Mouse (Mus musculus): ENCODE results near the gene 1700012B09Rik.

Gene 1700012B09Rik

GRCm38 (mm10) chr9:14770803-14771471, at the start of gene 1700012B09Rik:
Gene 1700012B09Rik (minus strand): TSS chr9:14771030.
- DNase-seq (ENCODE audit: low spot score) = no peak

GRCm38 (mm10) chr9:14810111-14810510, 39.3 kb upstream of the 1700012B09Rik start:
- no peak for DNase-seq (ENCODE audit: low spot score)

GRCm38 (mm10) chr9:14806786-14807185, 36.0 kb upstream of the 1700012B09Rik start:
- DNase-seq (ENCODE audit: low spot score) = no peak

GRCm38 (mm10) chr9:14805714-14806113, 34.9 kb upstream of the 1700012B09Rik start:
- no peak for DNase-seq (ENCODE audit: low spot score)

- DNase-seq (ENCODE audit: low spot score) = no peak
These were observed 16.5 kb upstream of the 1700012B09Rik start for GRCm38 (mm10) chr9:14787356-14787755.

- DNase-seq (ENCODE audit: low spot score) = peak; percentile 93
These were observed 13.5 kb upstream of the 1700012B09Rik start, which contains the start of the genes Mre11a and Ankrd49 for GRCm38 (mm10) chr9:14784039-14785002. Gene Mre11a (plus strand): TSS chr9:14784654. Gene Ankrd49 (minus strand): TSS chr9:14784856.

- peak; percentile 65 for DNase-seq (ENCODE audit: low spot score)
These were observed 7.5 kb upstream of the 1700012B09Rik start for GRCm38 (mm10) chr9:14778341-14778740.

- no peak for DNase-seq (ENCODE audit: low spot score)
These were observed 3.0 kb upstream of the 1700012B09Rik start for GRCm38 (mm10) chr9:14773813-14774212.

GRCm38 (mm10) chr9:14772074-14772473, 1.2 kb upstream of the 1700012B09Rik start:
- DNase-seq (ENCODE audit: low spot score) = no peak

GRCm38 (mm10) chr9:14769811-14770210, 1.0 kb downstream of the 1700012B09Rik start:
- no peak for DNase-seq (ENCODE audit: low spot score)

- DNase-seq (ENCODE audit: low spot score) = peak; percentile 51
These were observed 6.1 kb downstream of the 1700012B09Rik start for GRCm38 (mm10) chr9:14764765-14765164.

GRCm38 (mm10) chr9:14759261-14759660, 11.6 kb downstream of the 1700012B09Rik start:
- no peak for DNase-seq (ENCODE audit: low spot score)

- no peak for DNase-seq (ENCODE audit: low spot score)
These were observed 12.2 kb downstream of the 1700012B09Rik start for GRCm38 (mm10) chr9:14758590-14758989.

- no peak for DNase-seq (ENCODE audit: low spot score)
These were observed 16.4 kb downstream of the 1700012B09Rik start for GRCm38 (mm10) chr9:14754469-14754868.

- no peak for DNase-seq (ENCODE audit: low spot score)
These were observed 16.9 kb downstream of the 1700012B09Rik start for GRCm38 (mm10) chr9:14753947-14754346.

- DNase-seq (ENCODE audit: low spot score) = peak; percentile 75
These were observed 18.8 kb downstream of the 1700012B09Rik start, which contains the start of gene Fut4 for GRCm38 (mm10) chr9:14752001-14752522. Gene Fut4 (minus strand): TSS chr9:14752393.

- peak; percentile 24 for DNase-seq (ENCODE audit: low spot score)
These were observed 19.3 kb downstream of the 1700012B09Rik start for GRCm38 (mm10) chr9:14751503-14752000.

GRCm38 (mm10) chr9:14750901-14751502, 19.8 kb downstream of the 1700012B09Rik start:
- DNase-seq (ENCODE audit: low spot score) = peak; percentile 7

- DNase-seq (ENCODE audit: low spot score) = no peak
These were observed 30.5 kb downstream of the 1700012B09Rik start, which contains the start of gene Piwil4 for GRCm38 (mm10) chr9:14740151-14740924. Gene Piwil4 (minus strand): TSS chr9:14740733.

GRCm38 (mm10) chr9:14739498-14740150, 31.2 kb downstream of the 1700012B09Rik start:
- no peak for DNase-seq (ENCODE audit: low spot score)

Data from urinary bladder, postnatal 14 days (tissue).